Mouse (Mus musculus): ENCODE measurements around the gene Plxna1.

Gene Plxna1

DNA sequence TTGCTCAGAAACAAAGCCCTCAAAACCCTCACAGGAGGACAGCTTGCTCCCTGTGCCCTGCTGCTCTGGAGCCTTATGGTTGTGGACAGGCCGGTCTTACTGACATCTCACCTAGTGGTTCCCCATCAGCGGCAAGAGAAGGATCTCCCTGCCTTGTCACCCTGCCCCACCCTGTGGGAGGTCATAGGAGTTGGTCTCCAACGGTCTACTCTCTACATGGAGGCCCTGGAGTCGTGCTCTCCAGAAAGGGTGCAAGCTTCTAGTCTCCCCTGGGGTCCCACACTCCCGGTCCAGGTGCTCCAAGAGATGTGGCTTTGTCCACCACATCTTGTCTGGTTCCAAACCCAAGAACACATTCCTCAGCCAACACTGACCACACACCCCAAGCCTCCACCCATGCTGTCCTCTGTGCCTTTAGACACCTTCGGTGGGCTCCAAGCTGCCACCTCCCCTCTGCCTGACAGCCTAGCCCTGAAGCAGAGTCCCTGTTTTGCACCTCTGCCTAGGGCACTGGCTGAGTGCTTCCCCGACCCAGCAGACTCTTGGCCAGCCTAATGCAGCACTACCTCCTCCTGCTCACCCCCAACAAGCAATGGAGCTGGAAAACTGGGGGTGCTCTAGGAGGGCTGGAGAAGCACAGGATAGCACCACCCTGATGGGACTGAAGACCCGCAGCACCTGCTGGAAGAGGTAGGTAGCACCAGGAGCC lies 1.6 kb downstream of the Plxna1 start:
- DNase-seq (ENCODE audit: low spot score): peak; percentile 41

- peak; percentile 79 for DNase-seq (ENCODE audit: low spot score)
These were observed 2.4 kb downstream of the Plxna1 start for GRCm38 (mm10) chr6:89359771-89360708.

DNA sequence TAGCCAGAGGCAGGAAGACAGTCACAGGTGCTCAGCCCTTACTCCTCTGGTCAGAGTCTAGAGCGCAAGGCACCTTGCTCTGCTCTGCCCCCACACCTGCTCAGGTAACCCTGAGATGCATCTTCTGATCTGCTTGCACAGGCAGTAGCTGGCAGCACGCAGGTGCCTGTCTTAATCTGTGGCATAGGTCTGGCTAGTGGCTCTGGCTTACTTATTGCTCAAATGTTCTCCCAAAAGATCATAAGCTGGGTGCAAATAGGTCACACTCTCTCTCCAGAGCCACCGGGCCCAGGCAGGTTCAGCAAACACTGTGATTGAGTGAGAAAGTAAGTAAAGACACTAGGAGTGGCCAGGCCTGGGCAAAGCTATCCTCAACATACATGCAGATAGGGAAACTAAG lies 3.2 kb downstream of the Plxna1 start:
- DNase-seq (ENCODE audit: low spot score): peak; percentile 42

- no peak for DNase-seq (ENCODE audit: low spot score)
These were observed 6.8 kb downstream of the Plxna1 start for GRCm38 (mm10) chr6:89355661-89356060.

- DNase-seq (ENCODE audit: low spot score): no peak
These were observed 7.7 kb downstream of the Plxna1 start for GRCm38 (mm10) chr6:89354726-89355125.

GRCm38 (mm10) chr6:89354076-89354475 lies 8.3 kb downstream of the Plxna1 start:
- DNase-seq (ENCODE audit: low spot score): no peak

DNA sequence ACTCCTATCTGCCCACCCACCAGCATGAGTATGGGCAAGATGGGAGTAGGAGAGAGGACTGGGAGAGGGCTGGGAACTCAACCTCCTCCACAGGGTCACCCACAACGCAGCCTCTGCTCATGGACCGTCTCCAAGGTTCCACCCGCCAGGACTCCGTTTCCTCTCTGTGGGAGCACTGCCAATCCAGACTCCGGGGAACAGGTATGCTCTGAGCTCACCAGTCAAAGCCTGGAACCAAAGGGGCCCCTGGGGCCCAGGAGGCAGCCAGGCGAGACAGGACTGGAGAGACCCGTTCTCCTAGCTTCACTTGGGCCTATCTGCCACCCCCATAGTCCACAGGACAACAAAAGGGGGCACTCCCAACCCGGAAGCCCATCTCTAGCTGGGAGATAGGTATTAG lies 9.3 kb downstream of the Plxna1 start:
- no peak for DNase-seq (ENCODE audit: low spot score)

GRCm38 (mm10) chr6:89351441-89352137 lies 10.8 kb downstream of the Plxna1 start:
- peak; percentile 79 for DNase-seq (ENCODE audit: low spot score)

DNA sequence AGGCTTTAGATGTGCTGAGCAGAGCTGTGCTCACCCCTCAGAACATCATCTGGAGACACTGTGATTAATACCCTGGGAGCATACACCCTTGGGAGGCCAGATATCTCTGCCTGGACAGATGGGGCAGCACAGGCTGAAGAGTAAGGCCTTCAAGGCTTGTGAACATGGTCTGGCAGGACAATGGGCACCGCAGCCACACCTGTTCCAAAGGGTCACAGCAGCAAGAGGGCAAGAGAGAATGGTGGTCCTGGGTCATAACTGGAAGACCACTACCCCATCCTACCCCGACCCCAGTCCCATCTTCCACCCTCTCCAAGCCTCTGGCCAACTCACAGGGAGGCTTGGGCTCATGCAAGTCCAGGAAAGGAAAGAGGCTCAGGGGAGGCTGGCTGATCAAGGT lies 11.9 kb downstream of the Plxna1 start:
- no peak for DNase-seq (ENCODE audit: low spot score)

DNA sequence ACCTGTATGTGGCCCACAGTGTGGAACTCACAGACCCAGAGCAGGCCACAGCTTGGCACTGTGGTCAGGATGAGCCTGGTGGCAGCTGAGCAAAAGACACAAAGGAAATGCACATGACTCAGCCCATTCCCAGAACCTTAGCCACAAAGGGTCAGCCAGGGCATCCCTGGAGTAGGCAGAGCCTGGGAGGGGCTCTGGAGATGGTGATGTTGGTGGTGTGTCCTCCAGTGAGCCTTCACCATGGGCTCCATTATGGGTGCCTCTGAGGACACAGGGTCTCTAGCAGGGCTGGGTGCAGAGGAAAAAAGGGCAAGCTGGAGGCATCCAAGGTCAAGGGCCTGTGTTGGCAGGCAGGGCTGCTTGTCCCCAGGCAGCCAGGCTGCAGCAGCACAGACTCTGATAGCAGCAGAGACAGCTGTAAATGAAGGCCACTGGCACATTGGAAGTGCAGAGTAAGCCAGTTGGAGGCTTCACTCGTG lies 12.3 kb downstream of the Plxna1 start:
- DNase-seq (ENCODE audit: low spot score): no peak

GRCm38 (mm10) chr6:89348363-89348762 lies 14.1 kb downstream of the Plxna1 start:
- DNase-seq (ENCODE audit: low spot score): peak; percentile 79

GRCm38 (mm10) chr6:89347792-89348191 lies 14.6 kb downstream of the Plxna1 start:
- DNase-seq (ENCODE audit: low spot score): no peak

DNA sequence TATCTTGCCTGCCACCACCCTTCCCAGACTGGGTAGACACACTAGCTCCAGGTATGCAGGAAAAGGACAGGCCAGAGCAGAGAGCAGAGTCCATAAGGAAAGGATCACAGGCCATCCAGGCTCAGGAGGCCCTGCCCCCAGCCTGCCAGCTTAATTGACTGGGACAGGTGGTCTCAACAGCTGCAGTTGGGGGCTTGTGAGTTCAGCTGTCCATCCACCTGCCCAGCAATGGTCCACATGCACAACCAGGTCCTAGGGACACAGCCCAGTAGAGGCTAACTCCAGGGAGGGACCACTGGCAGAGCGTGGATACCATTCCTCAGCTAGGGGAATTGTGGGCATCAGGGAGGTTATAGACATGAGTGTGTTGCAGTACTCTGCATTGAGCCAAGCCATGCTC lies 16.6 kb downstream of the Plxna1 start:
- no peak for DNase-seq (ENCODE audit: low spot score)

DNA sequence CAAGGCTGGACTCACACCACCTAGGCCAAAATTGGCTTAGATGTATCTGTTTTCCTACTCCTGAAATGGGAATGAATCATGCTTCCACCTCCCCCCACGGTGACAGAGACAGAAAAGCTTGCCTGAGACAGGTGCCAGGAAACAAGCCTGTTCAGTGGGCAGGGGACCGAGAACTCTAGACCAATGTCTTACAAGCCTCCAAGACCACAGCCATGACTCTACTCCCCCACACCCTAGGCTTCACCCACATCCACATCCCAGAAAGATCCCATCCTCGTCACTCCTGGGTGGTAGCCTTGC lies 17.0 kb downstream of the Plxna1 start:
- no peak for DNase-seq (ENCODE audit: low spot score)

DNA sequence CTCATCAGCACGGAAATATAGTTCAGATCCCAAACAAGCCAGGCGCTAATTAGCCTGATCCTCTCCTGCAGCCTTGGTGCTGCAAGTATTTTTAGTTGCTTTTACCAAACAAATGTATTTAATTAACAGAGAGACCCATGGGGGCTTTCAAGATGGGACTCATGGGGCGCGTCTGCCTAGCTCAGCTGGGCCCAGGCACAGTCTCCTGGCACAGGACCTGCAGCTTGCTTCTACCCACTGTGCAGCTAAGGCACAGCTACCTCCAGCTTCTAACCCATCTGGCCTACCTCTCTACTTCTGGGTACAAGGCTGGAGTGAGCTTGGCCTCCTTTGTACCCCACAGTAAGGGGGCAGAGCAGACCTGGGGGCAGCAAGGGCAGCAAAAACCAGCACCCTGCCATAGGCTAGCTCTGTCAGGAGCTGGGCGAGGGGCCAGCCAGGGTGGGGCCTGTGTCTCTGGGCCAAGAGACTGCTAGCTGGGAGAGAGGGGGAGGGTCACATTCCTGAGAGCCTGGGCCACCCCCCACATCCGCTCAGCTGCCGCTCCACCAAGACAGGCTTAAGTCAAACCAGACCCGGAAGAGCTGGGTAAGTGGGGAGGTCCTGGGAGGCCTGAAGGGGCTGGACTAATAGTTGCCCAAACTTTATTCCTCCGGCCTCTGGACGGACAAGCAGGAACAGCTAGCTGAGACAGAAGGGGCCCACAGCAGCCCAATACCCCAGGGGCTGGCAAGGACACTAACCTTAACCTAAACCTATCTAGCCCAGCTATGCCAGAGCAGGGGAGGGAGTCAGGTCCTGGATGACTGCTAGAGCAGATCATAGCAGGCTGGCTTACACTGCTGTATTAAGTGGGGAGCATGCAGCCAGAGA lies 17.6 kb downstream of the Plxna1 start:
- DNase-seq (ENCODE audit: low spot score): peak; percentile 92

GRCm38 (mm10) chr6:89341981-89342380 lies 20.4 kb downstream of the Plxna1 start:
- no peak for DNase-seq (ENCODE audit: low spot score)

DNA sequence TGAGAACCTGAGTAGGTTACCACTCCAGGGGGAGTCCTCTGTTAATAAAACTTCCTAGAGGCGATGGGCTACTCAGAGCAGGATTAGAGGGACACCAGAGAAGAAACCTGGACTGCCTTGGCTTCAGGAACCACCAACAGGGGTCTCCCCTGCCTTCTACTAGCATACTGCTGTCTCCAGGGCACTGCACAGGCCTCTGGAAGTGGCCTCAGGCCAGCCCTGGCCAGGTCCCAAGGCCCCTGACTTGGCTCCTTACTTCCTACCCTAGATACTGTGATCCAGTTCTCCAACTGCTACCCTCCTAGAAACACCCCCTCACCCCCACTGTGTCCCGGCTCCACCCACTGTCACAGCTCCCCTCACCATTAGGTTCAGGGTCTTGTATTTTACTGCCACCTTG lies 23.0 kb downstream of the Plxna1 start:
- peak; percentile 88 for DNase-seq (ENCODE audit: low spot score)

GRCm38 (mm10) chr6:89338733-89339132 lies 23.7 kb downstream of the Plxna1 start:
- no peak for DNase-seq (ENCODE audit: low spot score)

- DNase-seq (ENCODE audit: low spot score): no peak
These were observed 24.8 kb downstream of the Plxna1 start for GRCm38 (mm10) chr6:89337574-89337973.

- no peak for DNase-seq (ENCODE audit: low spot score)
These were observed 28.3 kb downstream of the Plxna1 start for GRCm38 (mm10) chr6:89333964-89334702.

GRCm38 (mm10) chr6:89330957-89331356 lies 31.5 kb downstream of the Plxna1 start:
- no peak for DNase-seq (ENCODE audit: low spot score)

Data from testis, postnatal 10 days (tissue).